Mouse (Mus musculus): ENCODE data around the gene Cpne1.

- TF ChIP-seq EP300 (IDR thresholded peaks at IDR 0.05; ENCODE audit: insufficient read depth, low read depth, low read length): no peak
- no peak for TF ChIP-seq CTCF (IDR thresholded peaks at IDR 0.05; ENCODE audit: low read depth, low read length)
- no peak for TF ChIP-seq POLR2A (IDR thresholded peaks at IDR 0.05; ENCODE audit: insufficient read depth, low read length)
These were observed 46.4 kb downstream of the Cpne1 start, which contains the start of gene Spag4 for GRCm38 (mm10) chr2:156065099-156066041.

Data from ES-Bruce4 (cell line).